Mouse (Mus musculus) liver, postnatal 0 days (tissue): ENCODE results near the gene Dlg3. TPM values are rescaled to one million over a fixed set of nuclear protein-coding genes. Genes with fewer than 3 reads are reported as not detected.
A peak's percentile ranks its signal among the peaks of the same experiment; 100 is the strongest.

Experiments
- ATAC-seq: fragments of 200-750 bp; cut with Nextera tagmentation; 2 replicates; pipeline ENCODE4 v1.8.0; 2017; ENCODE audit warnings: mild to moderate bottlenecking, moderate library complexity
- DNase-seq: peaks from one replicate; pipeline ENCODE4 v3.0.0-alpha.2; 2016
- H3K27ac ChIP-seq: fragments of 300-500 bp; sonication (generic); 2 replicates; pipeline ENCODE4 v1.5.1; 2014; ENCODE audit warnings: antibody characterized with exemption, moderate library complexity, mild to moderate bottlenecking, low read depth
- H3K27me3 ChIP-seq: fragments of 300-500 bp; sonication (generic); 2 replicates; pipeline ENCODE4 v1.6.1; 2014; ENCODE audit warnings: low read length, control low read depth, mixed read lengths; ENCODE audit not compliant: insufficient read depth
- H3K36me3 ChIP-seq: fragments of 300-500 bp; sonication (generic); replicated peaks from 2 replicates; pipeline ENCODE4 v1.6.1; 2014; ENCODE audit warnings: mild to moderate bottlenecking, control low read depth, low read length, moderate library complexity, mixed read lengths; ENCODE audit not compliant: insufficient read depth
- H3K4me1 ChIP-seq: fragments of 300-500 bp; sonication (generic); 2 replicates; pipeline ENCODE4 v1.6.1; 2014; ENCODE audit warnings: antibody characterized with exemption, mild to moderate bottlenecking, control low read depth; ENCODE audit not compliant: insufficient read depth
- H3K4me2 ChIP-seq: fragments of 300-500 bp; sonication (generic); 2 replicates; pipeline ENCODE4 v1.6.1; 2014; ENCODE audit warnings: low read depth, mild to moderate bottlenecking, low read length, moderate library complexity, mixed read lengths
- H3K4me3 ChIP-seq: fragments of 300-500 bp; sonication (generic); 2 replicates; pipeline ENCODE4 v1.5.1; 2014; ENCODE audit warnings: low read depth, low read length
- H3K9ac ChIP-seq: fragments of 300-500 bp; sonication (generic); replicated peaks from 2 replicates; pipeline ENCODE4 v1.6.1; 2014; ENCODE audit warnings: mild to moderate bottlenecking, moderate library complexity
- H3K9me3 ChIP-seq: fragments of 300-500 bp; sonication (generic); 2 replicates; pipeline ENCODE4 v1.6.1; 2016; ENCODE audit warnings: mild to moderate bottlenecking, control low read depth, low read length, mixed read lengths
- CTCF ChIP-seq: sonication (generic); IDR thresholded peaks from 2 replicates; pipeline ENCODE4 v1.5.1; 2016; ENCODE audit warnings: antibody characterized with exemption, low read depth
- EP300 ChIP-seq: IDR thresholded peaks from 2 replicates; pipeline ENCODE4 v1.6.1; 2016; ENCODE audit warnings: antibody characterized with exemption, low read depth, mild to moderate bottlenecking
- WGBS: fragments of 180-500 bp; shearing (Covaris S2); extraction: QIAGEN DNeasy Blood & Tissue Kit; methylation state at CpG from one replicate; pipeline ENCODE4 v1.1.7; 2014; ENCODE audit not compliant: insufficient replicate concordance; 5-methylcytosine and 5-hydroxymethylcytosine counted together
- polyA plus RNA-seq: library from polyadenylated mRNA; unstranded; fragments of >200 nt; fragmentation: Nextera tagmentation; extraction: Ambion mirVana; gene quantifications from 2 replicates; pipeline ENCODE4 v1.2.1, GENCODE M21; 2015

The Dlg3 gene
- polyA plus RNA-seq, 1 experiment from 2014 or later = 0.42 TPM

GRCm38 (mm10) chrX:100739443-100739842, 28.1 kb upstream of the Dlg3 start:
- no peak overlapping the region for H3K27ac ChIP-seq
- peak overlapping the region; percentile 58 for H3K4me2 ChIP-seq
- WGBS = 21% methylated on average over 10 of the region's 10 CpGs
- H3K4me3 ChIP-seq = no peak overlapping the region
- H3K9me3 ChIP-seq = no peaks in the 10 kb centered on the region
- ATAC-seq = no peak
- 0 out of 2 replicates have a peak, but pooled peaks cover 9% of the 10 kb centered on the region for H3K27me3 ChIP-seq
- TF ChIP-seq EP300 = no peak
- TF ChIP-seq CTCF = no peak
- no peak overlapping the region for H3K9ac ChIP-seq
- no peaks in the 10 kb centered on the region for H3K36me3 ChIP-seq
- no peak for DNase-seq
- no peaks in the 10 kb centered on the region for H3K4me1 ChIP-seq

- WGBS = 48% methylated on average over 6 of the region's 6 CpGs
- H3K9ac ChIP-seq = no peak overlapping the region
Measured at GRCm38 (mm10) chrX:100740785-100741184, 26.7 kb upstream of the Dlg3 start.

GRCm38 (mm10) chrX:100741940-100742339, 25.6 kb upstream of the Dlg3 start:
- TF ChIP-seq CTCF = peak; percentile 45
- no peak for TF ChIP-seq EP300
- no peaks in the 10 kb centered on the region for H3K9me3 ChIP-seq
- H3K27ac ChIP-seq = no peak overlapping the region
- no peak overlapping the region for H3K4me3 ChIP-seq
- 0 out of 2 replicates have a peak, but pooled peaks cover 2% of the 10 kb centered on the region for H3K27me3 ChIP-seq
- no peak overlapping the region for H3K9ac ChIP-seq
- DNase-seq = peak; percentile 37
- 23% methylated on average over 10 of the region's 10 CpGs for WGBS
- no peaks in the 10 kb centered on the region for H3K36me3 ChIP-seq
- H3K4me2 ChIP-seq = no peak overlapping the region
- no peak for ATAC-seq
- H3K4me1 ChIP-seq = no peaks in the 10 kb centered on the region

More at GRCm38 (mm10) chrX:100740785-100741184, 26.7 kb upstream of the Dlg3 start:
- H3K27ac ChIP-seq = no peak overlapping the region
- H3K4me1 ChIP-seq = no peaks in the 10 kb centered on the region
- H3K4me3 ChIP-seq = no peak overlapping the region
- H3K9me3 ChIP-seq = no peaks in the 10 kb centered on the region
- no peak overlapping the region for H3K4me2 ChIP-seq
- 0 out of 2 replicates have a peak, but pooled peaks cover 3% of the 10 kb centered on the region for H3K27me3 ChIP-seq
- no peak for ATAC-seq
- no peak for DNase-seq
- TF ChIP-seq EP300 = no peak
- TF ChIP-seq CTCF = no peak
- no peaks in the 10 kb centered on the region for H3K36me3 ChIP-seq

GRCm38 (mm10) chrX:100765855-100766254, 1.7 kb upstream of the Dlg3 start:
- Histone ChIP-seq H3K27me3 (peaks cover 27% of the 10 kb centered on the region), H3K9me3 (no peaks in the 10 kb centered on the region), H3K9ac (no peak overlapping the region), H3K4me2 (no peak overlapping the region), H3K36me3 (no peaks in the 10 kb centered on the region), H3K27ac (no peak overlapping the region), H3K4me3 (no peak overlapping the region), H3K4me1 (no peaks in the 10 kb centered on the region)
- 79% methylated on average over 6 of the region's 6 CpGs for whole genome bisulfite sequencing
- DNase-seq (no peak), ATAC-seq (no peak)
- TF ChIP-seq CTCF = peak; percentile 36
- no peak for TF ChIP-seq EP300

- Histone ChIP-seq H3K4me3 (peak overlapping the region; percentile 23), H3K4me2 (peak overlapping the region; percentile 45), H3K27ac (no peak overlapping the region), H3K9me3 (no peaks in the 10 kb centered on the region), H3K9ac (no peak overlapping the region), H3K4me1 (no peaks in the 10 kb centered on the region), H3K36me3 (no peaks in the 10 kb centered on the region), H3K27me3 (peaks cover 27% of the 10 kb centered on the region)
- ATAC-seq (no peak), DNase-seq (no peak)
- no peak for TF ChIP-seq CTCF
- no peak for TF ChIP-seq EP300
- 30% methylated on average over 17 of the region's 36 CpGs for WGBS
Measured at GRCm38 (mm10) chrX:100767885-100768626, 534 bp downstream of the Dlg3 start.

DNA sequence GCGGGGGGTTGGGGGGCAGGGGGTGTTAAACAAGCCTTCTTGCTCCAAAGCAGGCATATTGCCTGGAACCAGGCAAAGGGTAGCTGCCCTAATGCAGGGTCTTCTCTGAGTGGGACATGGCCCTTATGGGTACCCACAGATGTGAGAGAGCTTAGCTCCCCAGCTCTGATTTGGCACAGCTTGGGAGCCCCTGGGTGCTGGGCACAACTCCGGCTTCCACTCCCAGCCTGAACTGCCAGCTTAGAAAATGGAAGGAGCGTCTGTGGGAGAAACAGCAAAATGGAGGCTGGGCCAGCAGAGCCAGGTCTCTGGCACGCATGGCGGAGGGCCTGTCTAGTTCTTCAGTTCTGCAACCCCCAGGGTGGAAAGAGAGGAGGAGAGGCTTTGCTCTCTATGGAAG, 1.8 kb downstream of the Dlg3 start:
- no peak for DNase-seq
- 79% methylated on average over 5 of the region's 5 CpGs for WGBS
- ATAC-seq = no peak

More for the DNA sequence above, 1.8 kb downstream of the Dlg3 start:
- Histone ChIP-seq H3K9ac (no peak overlapping the region), H3K27me3 (peaks cover 27% of the 10 kb centered on the region), H3K4me1 (no peaks in the 10 kb centered on the region), H3K4me3 (no peak overlapping the region), H3K27ac (no peak overlapping the region), H3K36me3 (no peaks in the 10 kb centered on the region), H3K9me3 (no peaks in the 10 kb centered on the region), H3K4me2 (no peak overlapping the region)
- TF ChIP-seq EP300 (no peak), CTCF (no peak)
